Mouse (Mus musculus) left cerebral cortex, postnatal 10 days (tissue): ENCODE data around the gene Rnft1. TPM values are rescaled to one million over a fixed set of nuclear protein-coding genes. Genes with fewer than 3 reads are reported as not detected.

Source experiments
- total RNA-seq, 2 experiments: library from RNA; stranded (reverse); gene quantifications; 2 replicates each; pipeline ENCODE4 v1.2.3; 2021

The Rnft1 gene
- total RNA-seq, 2 experiments from 2014 or later = 21.4 to 21.6 TPM

Other genes starting within 250 kb of the Rnft1 start
- 10 to 100 TPM; 27.1 to 28.7 TPM for gene Ints2, start 227.1 kb upstream of the Rnft1 start, total RNA-seq
- gene Med13, start 127.1 kb upstream of the Rnft1 start, total RNA-seq = 10 to 100 TPM; 66.4 to 66.6 TPM
- 10 to 100 TPM; 46.2 to 49.6 TPM for gene Rps6kb1, start 60.1 kb downstream of the Rnft1 start, total RNA-seq
- 1 to 10 TPM; 6.1 to 7.4 TPM for gene Tubd1, start 60.3 kb downstream of the Rnft1 start, total RNA-seq
- gene Vmp1, start 199.2 kb downstream of the Rnft1 start, total RNA-seq = 100 to 1,000 TPM; 165 to 171 TPM
- 10 to 100 TPM; 10.6 to 11.0 TPM for gene Ptrh2, start 199.3 kb downstream of the Rnft1 start, total RNA-seq